Mouse (Mus musculus): ENCODE results near the gene Nfix. TPM values are rescaled to one million over a fixed set of nuclear protein-coding genes. Genes with fewer than 3 reads are reported as not detected.

The Nfix gene
- 0.49 and 1.2 TPM in 2 replicates for polyA plus RNA-seq (2016; fragmentation: Nextera tagmentation; extraction: Ambion mirVana)

- WGBS: 16% methylated on average over 116 of the region's 125 CpGs
- peak within 1 kb of the TSS; percentile 59; the same call in 1 of the 2 replicates for H3K27ac ChIP-seq (replicated peaks)
- peak; percentile 48 for DNase-seq (ENCODE audit: low spot score)
- H3K27me3 ChIP-seq (ENCODE audit: low read depth, poor library complexity, severe bottlenecking): peaks cover 98% of the 10 kb centered on the region
- no peaks in the 10 kb centered on the region for H3K9me3 ChIP-seq (replicated peaks)
- no peaks in the 10 kb centered on the region for H3K36me3 ChIP-seq
- peaks cover 16% of the 10 kb centered on the region for H3K4me1 ChIP-seq
- H3K4me3 ChIP-seq: peak within 1 kb of the TSS; percentile 60
Measured at GRCm38 (mm10) chr8:84799999-84800831, at the start of gene Nfix. TSS of gene Nfix (minus strand) at chr8:84800344.

- DNase-seq (ENCODE audit: low spot score): no peak
- peaks cover 31% of the 10 kb centered on the region for H3K36me3 ChIP-seq
- no peaks in the 10 kb centered on the region for H3K9me3 ChIP-seq (replicated peaks)
- 61% methylated on average over 6 of the region's 6 CpGs for WGBS
- H3K4me1 ChIP-seq: peaks cover 38% of the 10 kb centered on the region
- peak overlapping the region; percentile 96 for H3K27ac ChIP-seq (replicated peaks)
- H3K4me3 ChIP-seq: peak overlapping the region; percentile 94
- no peaks in the 10 kb centered on the region for H3K27me3 ChIP-seq (ENCODE audit: low read depth, poor library complexity, severe bottlenecking)
Measured at GRCm38 (mm10) chr8:84847684-84848435, 47.7 kb upstream of the Nfix start.

- Histone ChIP-seq H3K4me3 (peak within 1 kb of the TSS; percentile 94), H3K4me1 (peaks cover 42% of the 10 kb centered on the region), H3K9me3 (replicated peaks) (no peaks in the 10 kb centered on the region), H3K36me3 (peaks cover 40% of the 10 kb centered on the region), H3K27me3 (ENCODE audit: low read depth, poor library complexity, severe bottlenecking) (no peaks in the 10 kb centered on the region), H3K27ac (replicated peaks) (peak within 1 kb of the TSS; percentile 96)
- peak; percentile 100 for DNase-seq (ENCODE audit: low spot score)
- WGBS: under 1% methylated on average over 55 of the region's 55 CpGs
Measured at GRCm38 (mm10) chr8:84846722-84847572, 46.8 kb upstream of the Nfix start, which contains the start of gene Calr. TSS of gene Calr (minus strand) at chr8:84846934.

GRCm38 (mm10) chr8:84846094-84846721, 46.1 kb upstream of the Nfix start:
- Histone ChIP-seq H3K9me3 (replicated peaks) (no peaks in the 10 kb centered on the region), H3K4me3 (peak overlapping the region; percentile 94), H3K27me3 (ENCODE audit: low read depth, poor library complexity, severe bottlenecking) (no peaks in the 10 kb centered on the region), H3K27ac (replicated peaks) (peak overlapping the region; percentile 96), H3K4me1 (peaks cover 42% of the 10 kb centered on the region), H3K36me3 (peaks cover 47% of the 10 kb centered on the region)
- WGBS: under 1% methylated on average over 30 of the region's 30 CpGs
- DNase-seq (ENCODE audit: low spot score): no peak

- H3K4me3 ChIP-seq: peak overlapping the region; percentile 94
- H3K36me3 ChIP-seq: peaks cover 50% of the 10 kb centered on the region
- no peaks in the 10 kb centered on the region for H3K9me3 ChIP-seq (replicated peaks)
- H3K27ac ChIP-seq (replicated peaks): peak overlapping the region; percentile 96
- DNase-seq (ENCODE audit: low spot score): peak; percentile 52
- no peaks in the 10 kb centered on the region for H3K27me3 ChIP-seq (ENCODE audit: low read depth, poor library complexity, severe bottlenecking)
- WGBS: 28% methylated on average over 12 of the region's 12 CpGs
- H3K4me1 ChIP-seq: peaks cover 42% of the 10 kb centered on the region
Measured at GRCm38 (mm10) chr8:84845355-84846093, 45.4 kb upstream of the Nfix start.

- Histone ChIP-seq H3K9me3 (replicated peaks) (no peaks in the 10 kb centered on the region), H3K27ac (replicated peaks) (no peak overlapping the region), H3K4me3 (peak overlapping the region; percentile 94), H3K36me3 (peaks cover 50% of the 10 kb centered on the region), H3K27me3 (ENCODE audit: low read depth, poor library complexity, severe bottlenecking) (no peaks in the 10 kb centered on the region), H3K4me1 (peaks cover 50% of the 10 kb centered on the region)
- 92% methylated on average over 9 of the region's 9 CpGs for WGBS
- no peak for DNase-seq (ENCODE audit: low spot score)
Measured at GRCm38 (mm10) chr8:84844397-84845070, 44.4 kb upstream of the Nfix start.

GRCm38 (mm10) chr8:84841514-84841913, 41.4 kb upstream of the Nfix start:
- Histone ChIP-seq H3K4me1 (peaks cover 62% of the 10 kb centered on the region), H3K36me3 (peaks cover 78% of the 10 kb centered on the region), H3K27me3 (ENCODE audit: low read depth, poor library complexity, severe bottlenecking) (no peaks in the 10 kb centered on the region), H3K27ac (replicated peaks) (no peak overlapping the region), H3K4me3 (no peak overlapping the region), H3K9me3 (replicated peaks) (no peaks in the 10 kb centered on the region)
- WGBS: 85% methylated on average over 1 of the region's 1 CpGs
- DNase-seq (ENCODE audit: low spot score): no peak

- Histone ChIP-seq H3K4me1 (peaks cover 61% of the 10 kb centered on the region), H3K9me3 (replicated peaks) (no peaks in the 10 kb centered on the region), H3K4me3 (peak within 1 kb of the TSS; percentile 92), H3K27ac (replicated peaks) (peak within 1 kb of the TSS; percentile 97), H3K36me3 (peaks cover 83% of the 10 kb centered on the region), H3K27me3 (ENCODE audit: low read depth, poor library complexity, severe bottlenecking) (no peaks in the 10 kb centered on the region)
- peak; percentile 94 for DNase-seq (ENCODE audit: low spot score)
- under 1% methylated on average over 55 of the region's 55 CpGs for WGBS
Measured at GRCm38 (mm10) chr8:84840248-84840999, 40.3 kb upstream of the Nfix start, which contains the start of gene Rad23a. TSS of gene Rad23a (minus strand) at chr8:84840665.

GRCm38 (mm10) chr8:84839875-84840247, 39.7 kb upstream of the Nfix start:
- peaks cover 56% of the 10 kb centered on the region for H3K4me1 ChIP-seq
- no peaks in the 10 kb centered on the region for H3K27me3 ChIP-seq (ENCODE audit: low read depth, poor library complexity, severe bottlenecking)

GRCm38 (mm10) chr8:84839411-84839810, 39.3 kb upstream of the Nfix start:
- Histone ChIP-seq H3K27ac (replicated peaks) (peak overlapping the region; percentile 97; the same call in 1 of the 2 replicates), H3K4me3 (peak overlapping the region; percentile 92), H3K4me1 (peaks cover 51% of the 10 kb centered on the region), H3K36me3 (peaks cover 83% of the 10 kb centered on the region), H3K27me3 (ENCODE audit: low read depth, poor library complexity, severe bottlenecking) (no peaks in the 10 kb centered on the region), H3K9me3 (replicated peaks) (no peaks in the 10 kb centered on the region)
- 95% methylated on average over 2 of the region's 2 CpGs for WGBS
- no peak for DNase-seq (ENCODE audit: low spot score)

More at GRCm38 (mm10) chr8:84839875-84840247, 39.7 kb upstream of the Nfix start:
- Histone ChIP-seq H3K9me3 (replicated peaks) (no peaks in the 10 kb centered on the region), H3K27ac (replicated peaks) (peak overlapping the region; percentile 97), H3K36me3 (peaks cover 83% of the 10 kb centered on the region), H3K4me3 (peak overlapping the region; percentile 92)
- DNase-seq (ENCODE audit: low spot score): no peak
- WGBS: 6% methylated on average over 7 of the region's 7 CpGs

Measured in midbrain, embryonic 10.5 days (tissue).